Mouse (Mus musculus): Measurements from ENCODE around the gene Lmna. TPM values are rescaled to one million over a fixed set of nuclear protein-coding genes. Genes with fewer than 3 reads are reported as not detected.

Lmna gene
- polyA plus RNA-seq, 1 experiment from 2014 or later: 59.7 TPM

- under 1% methylated on average over 14 of the region's 14 CpGs for WGBS
- Histone ChIP-seq H3K27me3 (ENCODE audit: control insufficient read depth, insufficient read depth, low read depth, low read length) (no peaks in the 10 kb centered on the region), H3K4me1 (ENCODE audit: control insufficient read depth, insufficient read depth, low read length) (peaks cover 25% of the 10 kb centered on the region), H3K9me3 (replicated peaks; ENCODE audit: control insufficient read depth, low read length, poor library complexity, severe bottlenecking) (no peaks in the 10 kb centered on the region), H3K9ac (ENCODE audit: low read depth, low read length) (peak overlapping the region; percentile 75), H3K27ac (ENCODE audit: low read length) (peak overlapping the region; percentile 80), H3K4me2 (ENCODE audit: low read length) (peak overlapping the region; percentile 82), H3K36me3 (ENCODE audit: control insufficient read depth, insufficient read depth, low read length) (no peaks in the 10 kb centered on the region), H3K4me3 (ENCODE audit: low read depth, low read length) (peak overlapping the region; percentile 56)
- peak; percentile 87 for ATAC-seq
These were observed 51.0 kb downstream of the Lmna start for GRCm38 (mm10) chr3:88458778-88459219.

GRCm38 (mm10) chr3:88456746-88457532, 52.8 kb downstream of the Lmna start:
- 74% methylated on average over 7 of the region's 7 CpGs for WGBS
- peak overlapping the region; percentile 82 for H3K4me2 ChIP-seq (ENCODE audit: low read length)
- ATAC-seq: no peak
- H3K27me3 ChIP-seq (ENCODE audit: control insufficient read depth, insufficient read depth, low read depth, low read length): no peaks in the 10 kb centered on the region
- peak overlapping the region; percentile 56 for H3K4me3 ChIP-seq (ENCODE audit: low read depth, low read length)
- H3K4me1 ChIP-seq (ENCODE audit: control insufficient read depth, insufficient read depth, low read length): peaks cover 25% of the 10 kb centered on the region
- H3K9ac ChIP-seq (ENCODE audit: low read depth, low read length): peak overlapping the region; percentile 75
- H3K36me3 ChIP-seq (ENCODE audit: control insufficient read depth, insufficient read depth, low read length): peaks cover 4% of the 10 kb centered on the region; the same call in 1 of the 2 replicates
- peak overlapping the region; percentile 23 for H3K27ac ChIP-seq (ENCODE audit: low read length)
- no peaks in the 10 kb centered on the region for H3K9me3 ChIP-seq (replicated peaks; ENCODE audit: control insufficient read depth, low read length, poor library complexity, severe bottlenecking)

GRCm38 (mm10) chr3:88456313-88456712, 53.4 kb downstream of the Lmna start:
- peak overlapping the region; percentile 82; the same call in 1 of the 2 replicates for H3K4me2 ChIP-seq (ENCODE audit: low read length)
- peaks cover 25% of the 10 kb centered on the region for H3K4me1 ChIP-seq (ENCODE audit: control insufficient read depth, insufficient read depth, low read length)
- 0 out of 2 replicates have a peak overlapping the region, but pooled peaks have one; percentile 75 for H3K9ac ChIP-seq (ENCODE audit: low read depth, low read length)
- ATAC-seq: no peak
- H3K9me3 ChIP-seq (replicated peaks; ENCODE audit: control insufficient read depth, low read length, poor library complexity, severe bottlenecking): no peaks in the 10 kb centered on the region
- peaks cover 4% of the 10 kb centered on the region; the same call in 1 of the 2 replicates for H3K36me3 ChIP-seq (ENCODE audit: control insufficient read depth, insufficient read depth, low read length)
- H3K27ac ChIP-seq (ENCODE audit: low read length): no peak overlapping the region
- 93% methylated on average over 8 of the region's 8 CpGs for WGBS
- H3K4me3 ChIP-seq (ENCODE audit: low read depth, low read length): no peak overlapping the region
- H3K27me3 ChIP-seq (ENCODE audit: control insufficient read depth, insufficient read depth, low read depth, low read length): no peaks in the 10 kb centered on the region

DNA sequence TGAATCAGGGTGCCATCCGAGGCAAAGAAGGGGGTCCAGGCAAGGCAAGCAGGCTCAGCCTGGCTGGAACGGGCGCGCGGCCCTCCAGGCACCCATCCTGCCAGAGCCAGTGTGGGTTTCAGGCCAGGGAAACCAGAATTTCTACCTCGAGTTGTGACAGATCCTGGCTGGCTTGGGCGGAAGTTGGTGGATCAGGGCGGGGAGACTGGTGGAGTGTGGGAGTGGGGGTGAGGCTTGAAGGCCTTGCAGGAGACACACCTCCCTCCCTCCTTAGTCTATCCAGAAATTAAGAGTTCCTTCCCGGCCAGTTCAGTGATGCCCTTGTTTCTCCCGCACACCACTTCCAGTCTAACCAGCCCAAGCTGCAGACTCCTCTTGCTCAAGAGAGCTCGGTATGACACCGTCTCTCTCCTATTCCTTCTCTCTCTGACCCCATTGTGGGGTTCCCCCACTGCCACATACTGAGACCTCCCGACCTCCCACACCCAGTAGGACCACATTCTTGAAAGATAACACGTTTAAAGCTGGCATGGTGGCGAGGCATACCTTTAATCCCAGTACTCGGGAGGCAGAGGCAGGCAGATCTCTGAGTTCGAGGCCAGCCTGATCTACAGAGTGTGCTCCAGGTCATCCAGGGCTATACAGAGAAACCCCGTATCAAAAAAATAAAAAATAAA, 54.0 kb downstream of the Lmna start:
- Histone ChIP-seq H3K9me3 (replicated peaks; ENCODE audit: control insufficient read depth, low read length, poor library complexity, severe bottlenecking) (no peaks in the 10 kb centered on the region), H3K4me3 (ENCODE audit: low read depth, low read length) (no peak overlapping the region), H3K4me1 (ENCODE audit: control insufficient read depth, insufficient read depth, low read length) (peaks cover 25% of the 10 kb centered on the region), H3K9ac (ENCODE audit: low read depth, low read length) (0 out of 2 replicates have a peak overlapping the region, but pooled peaks have one; percentile 32), H3K36me3 (ENCODE audit: control insufficient read depth, insufficient read depth, low read length) (peaks cover 7% of the 10 kb centered on the region; the same call in 1 of the 2 replicates), H3K27ac (ENCODE audit: low read length) (no peak overlapping the region), H3K4me2 (ENCODE audit: low read length) (no peak overlapping the region), H3K27me3 (ENCODE audit: control insufficient read depth, insufficient read depth, low read depth, low read length) (no peaks in the 10 kb centered on the region)
- 83% methylated on average over 18 of the region's 18 CpGs for WGBS
- no peak for ATAC-seq

DNA sequence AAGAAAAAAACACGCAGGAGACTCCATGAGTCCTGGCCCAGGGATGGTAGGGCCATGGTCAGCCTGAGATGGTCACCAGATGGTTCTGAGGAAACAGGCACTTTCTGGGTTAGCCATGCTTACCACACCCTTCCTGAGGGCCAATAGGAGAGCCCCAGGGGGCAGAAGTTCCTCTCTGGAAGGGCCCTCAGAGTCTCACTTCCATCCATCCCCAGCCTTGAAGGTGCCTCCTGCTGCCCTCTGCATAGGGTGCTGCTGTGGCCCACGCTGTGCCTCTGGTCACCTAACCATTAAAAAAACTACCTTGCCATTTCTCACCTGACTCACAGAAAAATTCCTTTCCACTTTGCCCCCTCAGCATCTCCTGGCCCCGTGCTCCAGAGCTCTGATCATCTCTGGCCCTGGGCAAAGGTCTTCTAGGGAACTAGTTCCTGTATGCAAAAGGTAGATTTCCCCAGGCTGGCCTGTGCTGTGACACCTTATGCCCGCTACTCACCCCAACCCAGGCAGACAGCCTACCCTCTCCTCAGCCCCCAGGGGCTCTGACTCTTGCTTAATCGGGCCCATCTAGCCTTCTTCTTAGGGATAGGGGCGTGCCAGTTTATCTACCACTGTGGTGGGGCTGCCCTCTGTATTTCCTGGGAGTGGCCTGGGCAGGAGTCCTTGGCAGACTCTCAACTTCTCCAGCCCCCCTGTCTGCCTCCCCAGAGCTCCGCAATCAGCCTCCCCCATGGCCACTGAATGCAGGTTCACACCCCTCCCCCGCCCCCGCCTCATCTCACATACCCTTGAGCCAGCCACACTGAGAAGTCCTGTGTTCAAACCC, 54.8 kb downstream of the Lmna start:
- Histone ChIP-seq H3K27ac (ENCODE audit: low read length) (no peak overlapping the region), H3K4me1 (ENCODE audit: control insufficient read depth, insufficient read depth, low read length) (peaks cover 25% of the 10 kb centered on the region), H3K36me3 (ENCODE audit: control insufficient read depth, insufficient read depth, low read length) (peaks cover 9% of the 10 kb centered on the region; the same call in 1 of the 2 replicates), H3K9me3 (replicated peaks; ENCODE audit: control insufficient read depth, low read length, poor library complexity, severe bottlenecking) (no peaks in the 10 kb centered on the region), H3K4me2 (ENCODE audit: low read length) (no peak overlapping the region), H3K4me3 (ENCODE audit: low read depth, low read length) (no peak overlapping the region), H3K9ac (ENCODE audit: low read depth, low read length) (0 out of 2 replicates have a peak overlapping the region, but pooled peaks have one; percentile 32), H3K27me3 (ENCODE audit: control insufficient read depth, insufficient read depth, low read depth, low read length) (no peaks in the 10 kb centered on the region)
- WGBS: 67% methylated on average over 9 of the region's 9 CpGs
- ATAC-seq: no peak

GRCm38 (mm10) chr3:88453986-88454385, 55.8 kb downstream of the Lmna start:
- peaks cover 19% of the 10 kb centered on the region for H3K4me1 ChIP-seq (ENCODE audit: control insufficient read depth, insufficient read depth, low read length)
- no peaks in the 10 kb centered on the region for H3K27me3 ChIP-seq (ENCODE audit: control insufficient read depth, insufficient read depth, low read depth, low read length)
- H3K36me3 ChIP-seq (ENCODE audit: control insufficient read depth, insufficient read depth, low read length): peaks cover 9% of the 10 kb centered on the region; the same call in 1 of the 2 replicates
- H3K9me3 ChIP-seq (replicated peaks; ENCODE audit: control insufficient read depth, low read length, poor library complexity, severe bottlenecking): no peaks in the 10 kb centered on the region
- no peak overlapping the region for H3K4me2 ChIP-seq (ENCODE audit: low read length)
- H3K4me3 ChIP-seq (ENCODE audit: low read depth, low read length): no peak overlapping the region
- no peak overlapping the region for H3K9ac ChIP-seq (ENCODE audit: low read depth, low read length)
- no peak for ATAC-seq
- H3K27ac ChIP-seq (ENCODE audit: low read length): no peak overlapping the region
- WGBS: 85% methylated on average over 8 of the region's 8 CpGs

DNA sequence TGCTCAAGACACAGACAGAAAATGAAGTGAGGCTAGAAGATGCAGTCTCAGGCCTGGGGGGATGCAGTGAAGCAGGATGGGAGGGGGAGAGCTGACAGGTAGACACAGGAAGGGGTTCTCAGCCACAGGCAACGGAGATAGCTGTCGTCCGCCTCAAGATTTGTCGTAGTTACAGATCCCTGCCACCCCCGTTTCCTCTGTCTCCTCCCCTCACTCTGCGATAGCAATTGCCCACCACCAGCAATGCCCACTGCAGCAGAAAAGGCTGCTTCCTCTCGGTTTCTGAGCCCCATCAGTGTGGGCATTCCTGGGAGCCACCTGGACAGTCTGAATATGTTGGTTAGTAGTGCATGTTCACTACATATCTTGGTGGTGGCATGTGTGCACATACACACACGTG, 56.4 kb downstream of the Lmna start:
- WGBS: 66% methylated on average over 8 of the region's 8 CpGs
- H3K9ac ChIP-seq (ENCODE audit: low read depth, low read length): no peak overlapping the region
- H3K27me3 ChIP-seq (ENCODE audit: control insufficient read depth, insufficient read depth, low read depth, low read length): no peaks in the 10 kb centered on the region
- H3K9me3 ChIP-seq (replicated peaks; ENCODE audit: control insufficient read depth, low read length, poor library complexity, severe bottlenecking): no peaks in the 10 kb centered on the region
- peaks cover 19% of the 10 kb centered on the region for H3K4me1 ChIP-seq (ENCODE audit: control insufficient read depth, insufficient read depth, low read length)
- peaks cover 9% of the 10 kb centered on the region; the same call in 1 of the 2 replicates for H3K36me3 ChIP-seq (ENCODE audit: control insufficient read depth, insufficient read depth, low read length)
- H3K27ac ChIP-seq (ENCODE audit: low read length): no peak overlapping the region
- no peak for ATAC-seq
- H3K4me2 ChIP-seq (ENCODE audit: low read length): no peak overlapping the region
- H3K4me3 ChIP-seq (ENCODE audit: low read depth, low read length): no peak overlapping the region

GRCm38 (mm10) chr3:88452716-88453115, 57.0 kb downstream of the Lmna start:
- peaks cover 11% of the 10 kb centered on the region; the same call in 1 of the 2 replicates for H3K36me3 ChIP-seq (ENCODE audit: control insufficient read depth, insufficient read depth, low read length)
- WGBS: 74% methylated on average over 6 of the region's 6 CpGs
- H3K9ac ChIP-seq (ENCODE audit: low read depth, low read length): no peak overlapping the region
- H3K4me3 ChIP-seq (ENCODE audit: low read depth, low read length): no peak overlapping the region
- no peaks in the 10 kb centered on the region for H3K27me3 ChIP-seq (ENCODE audit: control insufficient read depth, insufficient read depth, low read depth, low read length)
- H3K4me2 ChIP-seq (ENCODE audit: low read length): no peak overlapping the region
- no peak overlapping the region for H3K27ac ChIP-seq (ENCODE audit: low read length)
- ATAC-seq: no peak
- peaks cover 15% of the 10 kb centered on the region for H3K4me1 ChIP-seq (ENCODE audit: control insufficient read depth, insufficient read depth, low read length)
- H3K9me3 ChIP-seq (replicated peaks; ENCODE audit: control insufficient read depth, low read length, poor library complexity, severe bottlenecking): no peaks in the 10 kb centered on the region
